Mouse (Mus musculus) neural tube, embryonic 12.5 days (tissue): Measurements from ENCODE around the gene Sdccag8. TPM values are rescaled to one million over a fixed set of nuclear protein-coding genes. Genes with fewer than 3 reads are reported as not detected.

Experiments
- ATAC-seq: fragments of 200-750 bp; cut with Nextera tagmentation; 2 replicates; pipeline ENCODE4 v1.8.0; 2017; ENCODE audit warnings: low read depth, mild to moderate bottlenecking, moderate TSS enrichment, moderate library complexity; ENCODE audit not compliant: low FRiP score
- H3K27ac ChIP-seq: fragments of 300-500 bp; sonication (generic); 2 replicates; pipeline ENCODE4 v1.5.1; 2016
- H3K27me3 ChIP-seq: fragments of 300-500 bp; sonication (generic); replicated peaks from 2 replicates; pipeline ENCODE4 v1.6.1; 2016; ENCODE audit warnings: mild to moderate bottlenecking
- H3K36me3 ChIP-seq: fragments of 300-500 bp; sonication (generic); 2 replicates; pipeline ENCODE4 v1.6.1; 2016; ENCODE audit warnings: mild to moderate bottlenecking
- H3K4me1 ChIP-seq: fragments of 300-500 bp; sonication (generic); 2 replicates; pipeline ENCODE4 v1.6.1; 2016
- H3K4me2 ChIP-seq: fragments of 300-500 bp; sonication (generic); replicated peaks from 2 replicates; pipeline ENCODE4 v1.6.1; 2016; ENCODE audit warnings: mild to moderate bottlenecking
- H3K4me3 ChIP-seq: fragments of 300-500 bp; sonication (generic); 2 replicates; pipeline ENCODE4 v1.5.1; 2016
- H3K9ac ChIP-seq: fragments of 300-500 bp; sonication (generic); 2 replicates; pipeline ENCODE4 v1.6.1; 2016; ENCODE audit warnings: mild to moderate bottlenecking
- H3K9me3 ChIP-seq: fragments of 300-500 bp; sonication (generic); 2 replicates; pipeline ENCODE4 v1.6.1; 2016; ENCODE audit warnings: mild to moderate bottlenecking
- WGBS: fragments of 180-500 bp; shearing (Covaris S2); methylation state at CpG from one replicate; pipeline ENCODE4 v1.1.7; 2016; 5-methylcytosine and 5-hydroxymethylcytosine counted together
- polyA plus RNA-seq: library from polyadenylated mRNA; unstranded; fragments of >200 nt; fragmentation: Nextera tagmentation; extraction: Ambion mirVana; gene quantifications from 2 replicates; pipeline ENCODE4 v1.2.1, GENCODE M21; 2016

The Sdccag8 gene
- polyA plus RNA-seq, 1 experiment from 2014 or later: 19.4 TPM

- Histone ChIP-seq H3K4me3 (no peak overlapping the region), H3K27me3 (no peaks in the 10 kb centered on the region), H3K4me2 (peak overlapping the region; percentile 50; the same call in 1 of the 2 replicates), H3K4me1 (peaks cover 78% of the 10 kb centered on the region), H3K27ac (peak overlapping the region; percentile 42; the same call in 1 of the 2 replicates), H3K9ac (no peak overlapping the region), H3K9me3 (no peaks in the 10 kb centered on the region), H3K36me3 (no peaks in the 10 kb centered on the region)
- ATAC-seq: no peak
- 26% methylated on average over 16 of the region's 16 CpGs for WGBS
These were observed 182.3 kb downstream of the Sdccag8 start for GRCm38 (mm10) chr1:176996630-176997201.

GRCm38 (mm10) chr1:176997254-176997653 is 182.8 kb downstream of the Sdccag8 start:
- 36% methylated on average over 6 of the region's 6 CpGs for WGBS
- H3K4me1 ChIP-seq: peaks cover 78% of the 10 kb centered on the region
- no peak for ATAC-seq
- H3K27me3 ChIP-seq: no peaks in the 10 kb centered on the region
- H3K9ac ChIP-seq: no peak overlapping the region
- H3K27ac ChIP-seq: peak overlapping the region; percentile 54; the same call in 1 of the 2 replicates
- peak overlapping the region; percentile 50 for H3K4me2 ChIP-seq
- H3K4me3 ChIP-seq: no peak overlapping the region
- no peaks in the 10 kb centered on the region for H3K36me3 ChIP-seq
- H3K9me3 ChIP-seq: no peaks in the 10 kb centered on the region

GRCm38 (mm10) chr1:176997711-176998689 is 183.5 kb downstream of the Sdccag8 start:
- WGBS: 16% methylated on average over 33 of the region's 33 CpGs
- H3K27me3 ChIP-seq: no peaks in the 10 kb centered on the region
- H3K4me3 ChIP-seq: 0 out of 2 replicates have a peak overlapping the region, but pooled peaks have one; percentile 2
- peak overlapping the region; percentile 50 for H3K4me2 ChIP-seq
- no peaks in the 10 kb centered on the region for H3K36me3 ChIP-seq
- peaks cover 73% of the 10 kb centered on the region for H3K4me1 ChIP-seq
- peak overlapping the region; percentile 26; the same call in 1 of the 2 replicates for H3K9ac ChIP-seq
- peak; percentile 48 for ATAC-seq
- peak overlapping the region; percentile 54; the same call in 1 of the 2 replicates for H3K27ac ChIP-seq
- no peaks in the 10 kb centered on the region for H3K9me3 ChIP-seq

DNA sequence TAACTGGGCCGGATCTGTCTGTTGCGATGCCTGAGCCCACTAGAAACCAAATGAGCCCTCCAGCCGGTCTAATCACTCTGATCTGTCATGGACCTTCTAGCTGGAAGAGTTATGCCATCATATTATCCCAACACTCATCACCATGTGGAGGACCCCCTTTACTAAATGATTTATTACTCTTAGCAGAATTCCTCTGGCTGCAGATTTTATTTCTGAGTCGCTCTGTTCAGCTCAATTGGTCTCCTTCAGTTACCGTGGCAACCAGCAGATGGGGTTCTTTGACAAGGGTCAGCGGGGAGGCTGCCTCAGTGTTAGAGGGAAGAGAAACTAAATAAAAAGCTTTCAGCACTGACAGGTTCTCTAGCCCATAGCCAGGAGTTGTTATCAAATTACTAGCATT is 184.6 kb downstream of the Sdccag8 start:
- no peaks in the 10 kb centered on the region for H3K36me3 ChIP-seq
- H3K27ac ChIP-seq: no peak overlapping the region; the same call in 1 of the 2 replicates
- no peak overlapping the region for H3K4me3 ChIP-seq
- peaks cover 72% of the 10 kb centered on the region for H3K4me1 ChIP-seq
- 7% methylated on average over 6 of the region's 6 CpGs for WGBS
- no peak overlapping the region for H3K9ac ChIP-seq
- H3K27me3 ChIP-seq: no peaks in the 10 kb centered on the region
- peak overlapping the region; percentile 8; the same call in 1 of the 2 replicates for H3K4me2 ChIP-seq
- H3K9me3 ChIP-seq: no peaks in the 10 kb centered on the region
- peak; percentile 54 for ATAC-seq

GRCm38 (mm10) chr1:177002951-177003350 is 188.5 kb downstream of the Sdccag8 start:
- WGBS: 61% methylated on average over 6 of the region's 6 CpGs
- ATAC-seq: no peak
- H3K4me2 ChIP-seq: no peak overlapping the region

DNA sequence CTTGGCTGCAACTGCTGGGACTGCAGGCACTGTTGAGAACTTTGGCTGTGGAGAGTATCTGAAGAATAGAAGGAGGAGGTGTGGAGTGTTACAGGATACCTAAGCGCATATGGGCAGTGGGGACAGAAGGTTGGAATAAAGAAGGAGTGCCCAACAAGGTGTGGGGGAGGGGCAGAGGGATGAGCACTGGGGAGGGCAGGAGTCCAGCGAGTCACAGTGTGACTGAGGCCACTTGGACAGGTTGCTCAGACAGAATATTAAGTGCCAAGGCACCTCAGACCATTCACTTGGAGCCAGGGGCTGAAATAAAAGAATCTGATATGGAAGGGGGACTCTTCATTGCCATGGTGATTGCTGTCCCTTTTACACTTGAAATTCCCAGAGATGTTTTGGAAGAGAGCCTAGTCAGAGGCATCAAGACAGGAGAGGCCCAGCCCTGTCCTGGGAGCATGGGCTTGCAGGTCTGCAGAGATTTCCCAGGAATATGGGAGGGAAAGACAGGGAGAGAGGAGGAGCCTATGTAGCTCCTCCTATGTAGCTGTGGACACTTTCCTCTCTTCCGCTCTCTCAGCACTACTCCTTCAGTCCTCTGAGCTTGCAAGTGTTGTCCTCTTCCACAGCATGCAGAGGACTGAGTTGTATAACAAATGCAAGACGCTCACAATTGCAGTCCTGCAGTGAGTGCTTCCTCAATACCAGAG is 189.7 kb downstream of the Sdccag8 start:
- Histone ChIP-seq H3K9ac (no peak overlapping the region), H3K27me3 (no peaks in the 10 kb centered on the region), H3K36me3 (no peaks in the 10 kb centered on the region), H3K4me3 (no peak overlapping the region), H3K4me1 (peaks cover 36% of the 10 kb centered on the region), H3K4me2 (no peak overlapping the region), H3K27ac (no peak overlapping the region), H3K9me3 (no peaks in the 10 kb centered on the region)
- no peak for ATAC-seq
- 65% methylated on average over 4 of the region's 4 CpGs for WGBS

More at GRCm38 (mm10) chr1:177002951-177003350, 188.5 kb downstream of the Sdccag8 start:
- no peaks in the 10 kb centered on the region for H3K36me3 ChIP-seq
- H3K9me3 ChIP-seq: no peaks in the 10 kb centered on the region
- H3K27me3 ChIP-seq: no peaks in the 10 kb centered on the region
- H3K9ac ChIP-seq: no peak overlapping the region
- H3K4me3 ChIP-seq: no peak overlapping the region
- H3K27ac ChIP-seq: no peak overlapping the region
- peaks cover 46% of the 10 kb centered on the region for H3K4me1 ChIP-seq

DNA sequence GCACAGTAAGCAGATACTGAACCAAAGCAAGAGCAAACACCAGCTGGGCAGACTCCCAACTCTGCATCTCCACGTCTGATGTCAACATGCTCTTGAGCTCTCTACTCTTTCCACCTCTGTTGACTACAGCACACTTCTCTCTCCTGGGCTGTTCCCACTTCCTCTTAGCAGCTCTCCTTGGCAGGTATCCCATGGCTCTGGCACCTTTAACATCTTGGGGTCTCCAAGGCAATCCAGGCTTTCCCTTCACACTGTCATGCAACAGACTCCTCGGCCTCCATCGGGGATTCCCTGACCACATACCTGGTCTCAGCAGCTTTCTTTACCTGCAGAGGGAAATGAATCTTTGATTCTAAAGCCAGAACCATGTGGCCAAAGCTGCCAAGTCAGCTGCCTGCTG is 192.9 kb downstream of the Sdccag8 start:
- Histone ChIP-seq H3K4me3 (no peak overlapping the region), H3K27ac (no peak overlapping the region), H3K36me3 (no peaks in the 10 kb centered on the region), H3K4me1 (peaks cover 45% of the 10 kb centered on the region), H3K9ac (no peak overlapping the region), H3K4me2 (no peak overlapping the region), H3K27me3 (no peaks in the 10 kb centered on the region), H3K9me3 (no peaks in the 10 kb centered on the region)
- ATAC-seq: no peak
- 92% methylated on average over 3 of the region's 3 CpGs for WGBS

GRCm38 (mm10) chr1:177008777-177009176 is 194.3 kb downstream of the Sdccag8 start:
- H3K4me1 ChIP-seq: peaks cover 37% of the 10 kb centered on the region
- H3K4me3 ChIP-seq: no peak overlapping the region
- no peak for ATAC-seq
- 56% methylated on average over 1 of the region's 1 CpGs for whole genome bisulfite sequencing
- H3K9ac ChIP-seq: no peak overlapping the region
- H3K4me2 ChIP-seq: no peak overlapping the region
- H3K27me3 ChIP-seq: no peaks in the 10 kb centered on the region
- no peaks in the 10 kb centered on the region for H3K36me3 ChIP-seq
- no peaks in the 10 kb centered on the region for H3K9me3 ChIP-seq
- H3K27ac ChIP-seq: no peak overlapping the region

DNA sequence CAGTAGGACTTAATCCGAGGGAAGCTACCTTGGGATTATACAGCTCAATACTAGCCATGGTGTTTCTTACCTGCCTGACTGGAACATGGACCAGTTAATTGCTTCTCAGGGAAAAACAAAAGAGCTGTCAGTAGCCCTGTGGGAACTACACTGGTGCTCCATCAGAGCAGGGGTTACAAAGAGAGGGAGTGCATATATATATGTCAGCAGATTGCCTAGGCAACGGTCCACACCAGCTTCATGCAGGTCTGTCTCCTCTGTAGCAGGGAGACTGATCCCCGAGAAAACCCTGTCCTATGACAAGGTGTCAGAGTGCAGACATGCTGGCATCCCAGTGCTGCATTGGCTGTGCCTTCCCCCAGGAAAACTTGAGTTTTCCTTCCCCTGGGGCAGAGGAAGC is 195.6 kb downstream of the Sdccag8 start:
- Histone ChIP-seq H3K9me3 (no peaks in the 10 kb centered on the region), H3K4me2 (no peak overlapping the region), H3K9ac (0 out of 2 replicates have a peak overlapping the region, but pooled peaks have one; percentile 17), H3K4me3 (no peak overlapping the region), H3K27ac (no peak overlapping the region), H3K36me3 (no peaks in the 10 kb centered on the region), H3K4me1 (peaks cover 34% of the 10 kb centered on the region), H3K27me3 (no peaks in the 10 kb centered on the region)
- WGBS: 35% methylated on average over 3 of the region's 3 CpGs
- peak; percentile 66; the same call in 1 of the 2 replicates for ATAC-seq

DNA sequence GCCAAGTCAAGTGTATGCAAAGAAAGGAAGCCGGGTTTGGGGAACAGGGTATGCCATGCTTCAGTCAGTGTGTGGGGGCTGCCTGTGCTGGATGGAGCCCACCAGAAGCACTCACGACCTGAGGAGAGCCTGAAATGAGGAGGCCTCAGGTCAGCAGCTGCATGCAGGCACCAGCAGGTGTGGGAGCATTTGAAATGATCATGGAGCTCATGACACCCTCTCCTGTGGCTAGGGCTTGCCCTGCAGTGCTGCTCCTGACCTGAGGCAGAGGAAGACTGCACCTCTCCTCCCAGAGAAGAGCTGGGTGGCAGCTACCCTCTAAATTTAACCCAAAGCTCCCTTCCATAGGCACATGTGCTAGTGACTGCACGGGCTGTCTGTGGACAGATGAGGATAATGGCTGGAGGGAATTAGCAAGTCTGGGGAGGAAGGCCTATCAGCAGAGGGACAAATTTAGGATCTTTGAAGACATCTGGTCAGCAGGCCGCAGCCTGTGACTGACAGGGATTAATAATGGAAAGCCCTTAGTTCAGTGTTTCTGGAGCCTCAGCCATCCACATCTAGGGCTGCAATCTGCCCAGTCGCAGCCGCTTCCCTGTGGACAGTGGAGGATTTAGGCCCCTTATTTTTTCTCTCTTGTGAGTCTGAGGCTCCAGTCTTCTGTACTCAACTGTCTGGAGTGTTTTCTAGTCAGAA is 196.3 kb downstream of the Sdccag8 start:
- Histone ChIP-seq H3K4me2 (no peak overlapping the region), H3K27me3 (no peaks in the 10 kb centered on the region), H3K9me3 (no peaks in the 10 kb centered on the region), H3K4me1 (peaks cover 39% of the 10 kb centered on the region), H3K9ac (0 out of 2 replicates have a peak overlapping the region, but pooled peaks have one; percentile 17), H3K36me3 (no peaks in the 10 kb centered on the region), H3K27ac (0 out of 2 replicates have a peak overlapping the region, but pooled peaks have one; percentile 12), H3K4me3 (no peak overlapping the region)
- ATAC-seq: peak; percentile 11; the same call in 1 of the 2 replicates
- WGBS: 57% methylated on average over 6 of the region's 6 CpGs

DNA sequence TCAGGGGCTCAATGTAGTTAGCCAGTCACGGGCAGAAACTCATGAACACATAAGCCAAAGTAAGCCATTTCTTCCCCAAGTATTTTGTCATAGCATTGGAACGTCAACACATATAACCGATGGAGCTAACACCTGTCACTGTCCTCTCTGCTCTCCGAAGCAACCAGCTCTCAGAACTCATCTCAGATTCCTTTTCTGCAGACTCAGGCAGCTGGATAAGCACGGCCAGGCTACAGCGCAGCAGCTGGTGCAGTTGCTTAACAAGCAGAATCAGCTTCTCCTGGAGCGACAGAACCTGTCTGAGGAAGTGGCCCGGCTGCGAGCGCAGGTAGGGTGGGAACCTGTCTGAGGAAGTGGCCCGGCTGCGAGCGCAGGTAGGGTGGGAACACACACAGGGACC is 197.2 kb downstream of the Sdccag8 start:
- Histone ChIP-seq H3K4me2 (no peak overlapping the region), H3K27me3 (no peaks in the 10 kb centered on the region), H3K9ac (no peak overlapping the region), H3K36me3 (no peaks in the 10 kb centered on the region), H3K4me1 (peaks cover 43% of the 10 kb centered on the region), H3K9me3 (no peaks in the 10 kb centered on the region), H3K27ac (no peak overlapping the region), H3K4me3 (no peak overlapping the region)
- no peak for ATAC-seq
- WGBS: 87% methylated on average over 13 of the region's 13 CpGs
